Mouse (Mus musculus): Measurements from ENCODE around the gene Sirt4. TPM values are rescaled to one million over a fixed set of nuclear protein-coding genes. Genes with fewer than 3 reads are reported as not detected.

The Sirt4 gene
- total RNA-seq, 2 experiments from 2014 or later, result 27.6 to 39.7 TPM

- no peak for DNase-seq (ENCODE audit: extremely low spot score in 1 of 2, low spot score in 1 of 2)
Observed at GRCm38 (mm10) chr5:115437242-115437944, 47.1 kb downstream of the Sirt4 start.

- peak; percentile 71 to 81 for DNase-seq (ENCODE audit: extremely low spot score in 1 of 2, low spot score in 1 of 2)
Observed at GRCm38 (mm10) chr5:115436421-115437124, 48.0 kb downstream of the Sirt4 start.

- no peak for DNase-seq (ENCODE audit: extremely low spot score in 1 of 2, low spot score in 1 of 2)
Observed at GRCm38 (mm10) chr5:115435755-115436379, 48.7 kb downstream of the Sirt4 start.

- DNase-seq (ENCODE audit: extremely low spot score in 1 of 2, low spot score in 1 of 2), result no peak
Observed at GRCm38 (mm10) chr5:115434853-115435754, 49.4 kb downstream of the Sirt4 start.

- no peak for DNase-seq (ENCODE audit: extremely low spot score in 1 of 2, low spot score in 1 of 2)
Observed at GRCm38 (mm10) chr5:115434280-115434852, 50.2 kb downstream of the Sirt4 start.

- DNase-seq (ENCODE audit: extremely low spot score in 1 of 2, low spot score in 1 of 2), result no peak
Observed at GRCm38 (mm10) chr5:115433191-115433590, 51.3 kb downstream of the Sirt4 start.

- DNase-seq (ENCODE audit: extremely low spot score in 1 of 2, low spot score in 1 of 2), result no peak
Observed at GRCm38 (mm10) chr5:115432395-115432794, 52.1 kb downstream of the Sirt4 start.

GRCm38 (mm10) chr5:115431898-115432259 is 52.6 kb downstream of the Sirt4 start:
- no peak for DNase-seq (ENCODE audit: extremely low spot score in 1 of 2, low spot score in 1 of 2)

GRCm38 (mm10) chr5:115431061-115431897 is 53.2 kb downstream of the Sirt4 start:
- DNase-seq (ENCODE audit: extremely low spot score in 1 of 2, low spot score in 1 of 2), result peak in 1 of 2 experiments; percentile 41

- DNase-seq (ENCODE audit: extremely low spot score in 1 of 2, low spot score in 1 of 2), result no peak
Observed at GRCm38 (mm10) chr5:115430187-115430960, 54.2 kb downstream of the Sirt4 start.

GRCm38 (mm10) chr5:115429359-115430186 is 55.0 kb downstream of the Sirt4 start, which contains the start of gene Msi1:
Gene Msi1 (plus strand): TSS chr5:115429599.
- DNase-seq (ENCODE audit: extremely low spot score in 1 of 2, low spot score in 1 of 2), result no peak

GRCm38 (mm10) chr5:115428831-115429358 is 55.6 kb downstream of the Sirt4 start:
- DNase-seq (ENCODE audit: extremely low spot score in 1 of 2, low spot score in 1 of 2), result no peak

Other genes with a start within 250 kb of the Sirt4 start
- 100 to 1,000 TPM in 1 of 2 experiments, 10 to 100 TPM in 1; 83.7 to 108 TPM for gene Pop5, start 248.9 kb downstream of the Sirt4 start, total RNA-seq (2021)
- 100 to 1,000 TPM; 252 to 257 TPM for gene Rnf10, start 211.8 kb downstream of the Sirt4 start, total RNA-seq (2021)
- gene Coq5, start 205.1 kb downstream of the Sirt4 start, total RNA-seq (2021), result 10 to 100 TPM; 38.5 to 42.8 TPM
- 100 to 1,000 TPM; 799 to 873 TPM for gene Dynll1, start 183.7 kb downstream of the Sirt4 start, total RNA-seq (2021)
- gene Srsf9, start 157.5 kb downstream of the Sirt4 start, total RNA-seq (2021), result 10 to 100 TPM; 79.8 to 90.6 TPM
- gene Gatc, start 143.5 kb downstream of the Sirt4 start, total RNA-seq (2021), result 10 to 100 TPM; 21.5 to 24.4 TPM
- 10 to 100 TPM; 22.9 to 28.6 TPM for gene Triap1, start 143.5 kb downstream of the Sirt4 start, total RNA-seq (2021)
- gene Cox6a1, start 135.7 kb downstream of the Sirt4 start, total RNA-seq (2021), result 100 to 1,000 TPM; 814 to 862 TPM
- 10 to 100 TPM; 52.5 to 57.1 TPM for gene Msi1, start 55.1 kb downstream of the Sirt4 start, total RNA-seq (2021)
- not detected for gene Pla2g1b, start 18.5 kb downstream of the Sirt4 start, total RNA-seq (2021)
- gene Pxn, start 22.0 kb upstream of the Sirt4 start, total RNA-seq (2021), result 10 to 100 TPM; 30.9 to 41.9 TPM
- 100 to 1,000 TPM; 251 to 264 TPM for gene Rplp0, start 74.7 kb upstream of the Sirt4 start, total RNA-seq (2021)
- 10 to 100 TPM; 65.8 to 79.7 TPM for gene Gcn1l1, start 80.5 kb upstream of the Sirt4 start, total RNA-seq (2021)
- 10 to 100 TPM; 87.5 to 96.9 TPM for gene Rab35, start 147.2 kb upstream of the Sirt4 start, total RNA-seq (2021)
- 100 to 1,000 TPM; 117 to 122 TPM for gene Bicdl1, start 246.9 kb upstream of the Sirt4 start, total RNA-seq (2021)

All from layer of hippocampus, postnatal 25 days (tissue).